Mouse (Mus musculus) forelimb bud, embryonic 11.5 days (tissue): Measurements from ENCODE around the gene Mlip.
"Not testable (repeated sequence)": the region's sequence is repeated elsewhere in the genome, so short reads cannot be mapped to it uniquely, and the experiment has no call there.

Experiments
- DNase-seq: peaks from one replicate; pipeline ENCODE4 v3.0.0-alpha.2; 2012; ENCODE audit warnings: low read depth, low spot score

Gene Mlip

GRCm38 (mm10) chr9:77352432-77353175 lies at the start of gene Mlip:
Gene Mlip (minus strand): TSS chr9:77352969.
- no peak for DNase-seq

GRCm38 (mm10) chr9:77399801-77400200 lies 47.0 kb upstream of the Mlip start:
- no peak for DNase-seq

- DNase-seq: peak; percentile 42
Observed at GRCm38 (mm10) chr9:77398856-77399631, 46.3 kb upstream of the Mlip start.

- no peak for DNase-seq
Observed at GRCm38 (mm10) chr9:77397027-77397426, 44.3 kb upstream of the Mlip start.

- DNase-seq: no peak
Observed at GRCm38 (mm10) chr9:77391248-77391647, 38.5 kb upstream of the Mlip start.

GRCm38 (mm10) chr9:77388956-77389355 lies 36.2 kb upstream of the Mlip start:
- no peak for DNase-seq

- DNase-seq: peak; percentile 45
Observed at GRCm38 (mm10) chr9:77386751-77387150, 34.0 kb upstream of the Mlip start.

GRCm38 (mm10) chr9:77385611-77386010 lies 32.8 kb upstream of the Mlip start:
- no peak for DNase-seq

- DNase-seq: no peak
Observed at GRCm38 (mm10) chr9:77384651-77385050, 31.9 kb upstream of the Mlip start.

GRCm38 (mm10) chr9:77383951-77384350 lies 31.2 kb upstream of the Mlip start:
- no peak for DNase-seq

- no peak for DNase-seq
Observed at GRCm38 (mm10) chr9:77382514-77382913, 29.7 kb upstream of the Mlip start.

GRCm38 (mm10) chr9:77381565-77381964 lies 28.8 kb upstream of the Mlip start:
- peak; percentile 61 for DNase-seq

- peak; percentile 62 for DNase-seq
Observed at GRCm38 (mm10) chr9:77379625-77380024, 26.9 kb upstream of the Mlip start.

GRCm38 (mm10) chr9:77377696-77378095 lies 24.9 kb upstream of the Mlip start:
- DNase-seq: no peak

GRCm38 (mm10) chr9:77377082-77377481 lies 24.3 kb upstream of the Mlip start:
- peak; percentile 36 for DNase-seq

- no peak for DNase-seq
Observed at GRCm38 (mm10) chr9:77376561-77376960, 23.8 kb upstream of the Mlip start.

GRCm38 (mm10) chr9:77370706-77371105 lies 17.9 kb upstream of the Mlip start:
- no peak for DNase-seq

GRCm38 (mm10) chr9:77369262-77369661 lies 16.5 kb upstream of the Mlip start:
- no peak for DNase-seq

GRCm38 (mm10) chr9:77364681-77365080 lies 11.9 kb upstream of the Mlip start:
- not testable (repeated sequence) for DNase-seq

GRCm38 (mm10) chr9:77362906-77363305 lies 10.1 kb upstream of the Mlip start:
- no peak for DNase-seq

GRCm38 (mm10) chr9:77360654-77361053 lies 7.9 kb upstream of the Mlip start:
- no peak for DNase-seq

- no peak for DNase-seq
Observed at GRCm38 (mm10) chr9:77359278-77359973, 6.7 kb upstream of the Mlip start.
